Mouse (Mus musculus) lung, postnatal 0 days (tissue): ENCODE results near the gene Rph3al.

ENCODE experiments used
- CTCF ChIP-seq: IDR thresholded peaks from 2 replicates; pipeline ENCODE4 v1.5.1; 2016; ENCODE audit warnings: antibody characterized with exemption, mild to moderate bottlenecking
- EP300 ChIP-seq: IDR thresholded peaks from 2 replicates; pipeline ENCODE4 v1.6.1; 2016; ENCODE audit warnings: antibody characterized with exemption, mild to moderate bottlenecking, control low read depth

- TF ChIP-seq CTCF: no peak
- no peak for TF ChIP-seq EP300
Observed at GRCm38 (mm10) chr11:75810526-75810925, 127.7 kb downstream of the Rph3al start.
